Mouse (Mus musculus) erythroblast, embryonic 14.5 days (primary cell): ENCODE measurements around the gene Aim2.

ENCODE experiments used
- GATA1 ChIP-seq: IDR thresholded peaks from 2 replicates; pipeline ENCODE4 v1.6.1; 2012; ENCODE audit warnings: low read length, inconsistent platforms, mixed read lengths
- TAL1 ChIP-seq: IDR thresholded peaks from 3 replicates; pipeline ENCODE4 v1.6.1; 2012; ENCODE audit warnings: low read length, inconsistent platforms, mixed read lengths

- no peak for TF ChIP-seq GATA1
- TF ChIP-seq TAL1 = no peak
These were observed 105.6 kb downstream of the Aim2 start for GRCm38 (mm10) chr1:173456139-173456754.
